In the genomic region with DNA sequence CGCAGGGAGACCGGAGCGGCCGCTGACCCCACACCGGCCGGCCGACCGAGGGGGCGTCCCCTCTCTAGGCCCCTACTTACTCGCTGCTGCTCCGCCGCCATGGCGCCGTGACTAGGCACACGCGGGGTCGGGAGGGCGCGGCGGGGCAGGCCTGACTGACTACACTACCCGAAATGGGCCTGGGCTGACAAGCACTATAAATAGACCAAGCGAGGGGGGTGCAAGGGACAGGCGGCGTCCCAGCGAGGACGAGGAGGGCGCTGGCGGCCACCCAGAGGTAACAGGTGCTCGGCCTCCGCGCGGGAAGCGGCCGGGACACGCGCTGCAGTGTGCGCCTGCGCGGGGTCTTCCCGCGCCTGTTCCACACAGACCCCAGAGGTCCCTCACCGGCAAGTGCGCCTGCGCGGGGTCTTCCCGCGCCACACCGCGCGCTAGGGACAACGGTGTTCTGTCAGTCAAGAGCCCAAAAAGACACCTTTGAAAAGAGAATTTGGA, we compare ENCODE assay signal across 8 mouse cellular contexts. TPM values are rescaled to one million over a fixed set of nuclear protein-coding genes. Genes with fewer than 3 reads are reported as not detected.
DNase-seq lines count a peak whose midpoint lies in the region; ATAC-seq lines count a peak whose summit lies in the region.

No protein-coding gene starts in this region.

- H3K27me3 ChIP-seq in intestine, embryonic 15.5 days (replicated peaks) = no peaks in the 10 kb centered on the region
- H3K27me3 ChIP-seq in limb, embryonic 11.5 days (ENCODE audit: control insufficient read depth, insufficient read depth, low read length) = no peaks in the 10 kb centered on the region
- no peaks in the 10 kb centered on the region for H3K27me3 ChIP-seq in midbrain, embryonic 14.5 days (ENCODE audit: control insufficient read depth, insufficient read depth, low read length)

- no peak for ATAC-seq in CD4-positive, CD25-positive, alpha-beta regulatory T cell, adult 4 months
- ATAC-seq in intestine, embryonic 15.5 days = peak; percentile 79
- peak; percentile 89 for ATAC-seq in limb, embryonic 11.5 days (ENCODE audit: insufficient number of reproducible peaks, low FRiP score, low TSS enrichment, low read depth)
- ATAC-seq in midbrain, embryonic 14.5 days (ENCODE audit: low FRiP score, low TSS enrichment) = peak; percentile 96

- under 1% methylated on average over 51 of the region's 51 CpGs for WGBS in intestine, embryonic 15.5 days
- WGBS in limb, embryonic 11.5 days = 1% methylated on average over 49 of the region's 51 CpGs
- WGBS in midbrain, embryonic 14.5 days = under 1% methylated on average over 51 of the region's 51 CpGs

- peak; percentile 33 for DNase-seq in CD4-positive, CD25-positive, alpha-beta regulatory T cell, adult 2 months (ENCODE audit: low read depth, low spot score)
- peak; percentile 89 for DNase-seq in embryo, embryonic 9.5 days (ENCODE audit: extremely low spot score)
- DNase-seq in gastrocnemius, postnatal 4 days (ENCODE audit: low spot score in 2 of 2) = peak; percentile 46 to 71
- peak; percentile 86 for DNase-seq in limb, embryonic 11.5 days (ENCODE audit: low spot score)
- DNase-seq in midbrain, embryonic 14.5 days = peak; percentile 97
- peak; percentile 34 to 45 for DNase-seq in spleen, postnatal 14 days (ENCODE audit: low spot score in 2 of 2)

- peak overlapping the region; percentile 45 for H3K4me3 ChIP-seq in intestine, embryonic 15.5 days (replicated peaks)
- H3K4me3 ChIP-seq in limb, embryonic 11.5 days (ENCODE audit: low read depth, low read length) = peak overlapping the region; percentile 39
- peak overlapping the region; percentile 55 for H3K4me3 ChIP-seq in midbrain, embryonic 14.5 days (replicated peaks; ENCODE audit: low read depth, low read length)

- H3K27ac ChIP-seq in intestine, embryonic 15.5 days = no peak overlapping the region
- no peak overlapping the region for H3K27ac ChIP-seq in limb, embryonic 11.5 days (replicated peaks; ENCODE audit: low read depth, low read length)
- peak overlapping the region; percentile 80 for H3K27ac ChIP-seq in midbrain, embryonic 14.5 days (replicated peaks; ENCODE audit: low read depth, low read length)

- peak overlapping the region; percentile 44 for H3K9ac ChIP-seq in intestine, embryonic 15.5 days
- peak overlapping the region; percentile 62 for H3K9ac ChIP-seq in limb, embryonic 11.5 days (ENCODE audit: low read length)
- peak overlapping the region; percentile 66 for H3K9ac ChIP-seq in midbrain, embryonic 14.5 days (replicated peaks; ENCODE audit: low read length)

- H3K9me3 ChIP-seq in intestine, embryonic 15.5 days = no peaks in the 10 kb centered on the region
- H3K9me3 ChIP-seq in limb, embryonic 11.5 days (ENCODE audit: control insufficient read depth, low read length) = no peaks in the 10 kb centered on the region
- no peaks in the 10 kb centered on the region for H3K9me3 ChIP-seq in midbrain, embryonic 14.5 days (ENCODE audit: control insufficient read depth, low read length)

- H3K36me3 ChIP-seq in intestine, embryonic 15.5 days = no peaks in the 10 kb centered on the region
- H3K36me3 ChIP-seq in limb, embryonic 11.5 days (ENCODE audit: control insufficient read depth, insufficient read depth, low read length) = no peaks in the 10 kb centered on the region
- H3K36me3 ChIP-seq in midbrain, embryonic 14.5 days (ENCODE audit: control insufficient read depth, insufficient read depth, low read length) = no peaks in the 10 kb centered on the region

- peaks cover 8% of the 10 kb centered on the region for H3K4me1 ChIP-seq in intestine, embryonic 15.5 days (replicated peaks)
- H3K4me1 ChIP-seq in limb, embryonic 11.5 days (ENCODE audit: control insufficient read depth, insufficient read depth, low read length) = no peaks in the 10 kb centered on the region
- H3K4me1 ChIP-seq in midbrain, embryonic 14.5 days (ENCODE audit: control insufficient read depth, insufficient read depth, low read length) = peaks cover 10% of the 10 kb centered on the region; the same call in 1 of the 2 replicates

- peak overlapping the region; percentile 92 for H3K4me2 ChIP-seq in intestine, embryonic 15.5 days (replicated peaks)
- peak overlapping the region; percentile 96 for H3K4me2 ChIP-seq in limb, embryonic 11.5 days (ENCODE audit: low read depth, severe bottlenecking)
- H3K4me2 ChIP-seq in midbrain, embryonic 14.5 days (ENCODE audit: low read length) = peak overlapping the region; percentile 96

RNA-seq across cellular contexts. Expression of a gene that starts 10.4 kb away (rescaled TPM):
- polyA plus RNA-seq in CD4-positive, CD25-positive, alpha-beta regulatory T cell, adult 4 months (2017; shearing (Covaris generic)) = not detected
- 10 to 100 TPM; 28.1 to 29.6 TPM for total RNA-seq in gastrocnemius, postnatal 4 days (2021)
- polyA plus RNA-seq in intestine, embryonic 15.5 days (2015; fragmentation: Nextera tagmentation; extraction: Ambion mirVana) = 0.46 and 0.78 TPM in 2 replicates
- polyA plus RNA-seq in limb, embryonic 11.5 days (2014; fragmentation: Nextera tagmentation; extraction: Ambion mirVana) = not detected in 2 replicates
- 0.33 and 0.78 TPM in 2 replicates for polyA plus RNA-seq in midbrain, embryonic 14.5 days (2014; fragmentation: Nextera tagmentation; extraction: Ambion mirVana)

Comparison
In these comparisons a context has a peak if more than half of its experiments do, and no peak if none do; other contexts are left out.
1. DNase-seq: peak in every context shown above with its lines; median percentile 97 in midbrain, embryonic 14.5 days; 89 in embryo, embryonic 9.5 days; 86 in limb, embryonic 11.5 days; 58 in gastrocnemius, postnatal 4 days; 40 in spleen, postnatal 14 days; 33 in CD4-positive, CD25-positive, alpha-beta regulatory T cell, adult 2 months.